Mouse (Mus musculus) neural tube, embryonic 15.5 days (tissue): ENCODE results near the gene Mycn. TPM values are rescaled to one million over a fixed set of nuclear protein-coding genes. Genes with fewer than 3 reads are reported as not detected.

ENCODE experiments used
- ATAC-seq: fragments of 200-750 bp; cut with Nextera tagmentation; 2 replicates; pipeline ENCODE4 v1.8.0; 2017; ENCODE audit warnings: mild to moderate bottlenecking, moderate TSS enrichment, moderate library complexity; ENCODE audit not compliant: low FRiP score
- H3K27ac ChIP-seq: fragments of 300-500 bp; sonication (generic); replicated peaks from 2 replicates; pipeline ENCODE4 v1.5.1; 2015; ENCODE audit warnings: mild to moderate bottlenecking, inconsistent platforms
- H3K27me3 ChIP-seq: fragments of 300-500 bp; sonication (generic); replicated peaks from 2 replicates; pipeline ENCODE4 v1.6.1; 2015; ENCODE audit warnings: inconsistent platforms
- H3K36me3 ChIP-seq: fragments of 300-500 bp; sonication (generic); 2 replicates; pipeline ENCODE4 v1.6.1; 2015; ENCODE audit warnings: inconsistent platforms
- H3K4me1 ChIP-seq: fragments of 300-500 bp; sonication (generic); 2 replicates; pipeline ENCODE4 v1.6.1; 2015; ENCODE audit warnings: inconsistent platforms
- H3K4me2 ChIP-seq: fragments of 300-500 bp; sonication (generic); 2 replicates; pipeline ENCODE4 v1.6.1; 2015; ENCODE audit warnings: inconsistent platforms, mild to moderate bottlenecking, moderate library complexity
- H3K4me3 ChIP-seq: fragments of 300-500 bp; sonication (generic); replicated peaks from 2 replicates; pipeline ENCODE4 v1.5.1; 2015; ENCODE audit warnings: mild to moderate bottlenecking, inconsistent platforms
- H3K9ac ChIP-seq: fragments of 300-500 bp; sonication (generic); replicated peaks from 2 replicates; pipeline ENCODE4 v1.6.1; 2015; ENCODE audit warnings: mild to moderate bottlenecking, inconsistent platforms
- H3K9me3 ChIP-seq: fragments of 300-500 bp; sonication (generic); replicated peaks from 2 replicates; pipeline ENCODE4 v1.6.1; 2016; ENCODE audit warnings: inconsistent platforms
- WGBS: fragments of 180-500 bp; shearing (Covaris S2); methylation state at CpG from one replicate; pipeline ENCODE4 v1.1.7; 2015; ENCODE audit warnings: mixed read lengths; 5-methylcytosine and 5-hydroxymethylcytosine counted together
- polyA plus RNA-seq: library from polyadenylated mRNA; unstranded; fragments of >200 nt; fragmentation: Nextera tagmentation; extraction: Ambion mirVana; gene quantifications from 2 replicates; pipeline ENCODE4 v1.2.1, GENCODE M21; 2015

Mycn gene
- polyA plus RNA-seq, 1 experiment from 2014 or later: 43.2 TPM

- Histone ChIP-seq H3K27me3 (no peaks in the 10 kb centered on the region), H3K9me3 (no peaks in the 10 kb centered on the region), H3K4me1 (peaks cover 39% of the 10 kb centered on the region), H3K4me2 (peak overlapping the region; percentile 93), H3K36me3 (peaks cover 10% of the 10 kb centered on the region), H3K9ac (peak overlapping the region; percentile 91), H3K27ac (peak overlapping the region; percentile 97), H3K4me3 (peak overlapping the region; percentile 80)
- ATAC-seq: peak; percentile 1; the same call in 1 of the 2 replicates
- WGBS: under 1% methylated on average over 20 of the region's 20 CpGs
These were observed 597 bp downstream of the Mycn start for GRCm38 (mm10) chr12:12941129-12941504.

- peak overlapping the region; percentile 91 for H3K9ac ChIP-seq
- ATAC-seq: no peak
- H3K27ac ChIP-seq: peak overlapping the region; percentile 97
- peak overlapping the region; percentile 80 for H3K4me3 ChIP-seq
- H3K9me3 ChIP-seq: no peaks in the 10 kb centered on the region
- no peaks in the 10 kb centered on the region for H3K27me3 ChIP-seq
- peaks cover 39% of the 10 kb centered on the region for H3K4me1 ChIP-seq
- peaks cover 13% of the 10 kb centered on the region for H3K36me3 ChIP-seq
- WGBS: under 1% methylated on average over 13 of the region's 13 CpGs
- H3K4me2 ChIP-seq: peak overlapping the region; percentile 93
These were observed 1.1 kb downstream of the Mycn start for GRCm38 (mm10) chr12:12940466-12941128.

- ATAC-seq: no peak
These were observed 1.9 kb downstream of the Mycn start for GRCm38 (mm10) chr12:12939581-12940465.

GRCm38 (mm10) chr12:12938850-12939249 lies 2.9 kb downstream of the Mycn start:
- peaks cover 39% of the 10 kb centered on the region for H3K4me1 ChIP-seq
- no peak for ATAC-seq
- H3K27ac ChIP-seq: peak overlapping the region; percentile 97
- peak overlapping the region; percentile 93 for H3K4me2 ChIP-seq
- under 1% methylated on average over 12 of the region's 12 CpGs for WGBS
- peak overlapping the region; percentile 91 for H3K9ac ChIP-seq
- H3K9me3 ChIP-seq: no peaks in the 10 kb centered on the region
- H3K4me3 ChIP-seq: peak overlapping the region; percentile 80
- no peaks in the 10 kb centered on the region for H3K27me3 ChIP-seq
- peaks cover 16% of the 10 kb centered on the region for H3K36me3 ChIP-seq

More at GRCm38 (mm10) chr12:12939581-12940465, 1.9 kb downstream of the Mycn start:
- H3K27ac ChIP-seq: peak overlapping the region; percentile 97
- peaks cover 16% of the 10 kb centered on the region for H3K36me3 ChIP-seq
- peak overlapping the region; percentile 80 for H3K4me3 ChIP-seq
- H3K27me3 ChIP-seq: no peaks in the 10 kb centered on the region
- H3K4me1 ChIP-seq: peaks cover 39% of the 10 kb centered on the region
- no peaks in the 10 kb centered on the region for H3K9me3 ChIP-seq
- peak overlapping the region; percentile 93 for H3K4me2 ChIP-seq
- under 1% methylated on average over 66 of the region's 69 CpGs for WGBS
- peak overlapping the region; percentile 91 for H3K9ac ChIP-seq

GRCm38 (mm10) chr12:12938361-12938760 lies 3.4 kb downstream of the Mycn start:
- Histone ChIP-seq H3K27ac (peak overlapping the region; percentile 97), H3K4me2 (peak overlapping the region; percentile 93), H3K4me3 (peak overlapping the region; percentile 80), H3K9ac (peak overlapping the region; percentile 91), H3K36me3 (peaks cover 16% of the 10 kb centered on the region), H3K9me3 (no peaks in the 10 kb centered on the region), H3K27me3 (no peaks in the 10 kb centered on the region), H3K4me1 (peaks cover 38% of the 10 kb centered on the region)
- WGBS: 2% methylated on average over 7 of the region's 7 CpGs
- no peak for ATAC-seq

GRCm38 (mm10) chr12:12937746-12938145 lies 4.0 kb downstream of the Mycn start:
- 4% methylated on average over 9 of the region's 9 CpGs for WGBS
- peak overlapping the region; percentile 93 for H3K4me2 ChIP-seq

GRCm38 (mm10) chr12:12937088-12937487 lies 4.6 kb downstream of the Mycn start:
- ATAC-seq: no peak
- H3K9ac ChIP-seq: no peak overlapping the region
- H3K4me3 ChIP-seq: peak overlapping the region; percentile 80
- peak overlapping the region; percentile 93 for H3K4me2 ChIP-seq
- no peak overlapping the region for H3K27ac ChIP-seq
- 66% methylated on average over 30 of the region's 30 CpGs for WGBS
- H3K27me3 ChIP-seq: no peaks in the 10 kb centered on the region
- peaks cover 30% of the 10 kb centered on the region for H3K4me1 ChIP-seq
- H3K9me3 ChIP-seq: no peaks in the 10 kb centered on the region
- H3K36me3 ChIP-seq: peaks cover 16% of the 10 kb centered on the region

More at GRCm38 (mm10) chr12:12937746-12938145, 4.0 kb downstream of the Mycn start:
- Histone ChIP-seq H3K4me1 (peaks cover 31% of the 10 kb centered on the region), H3K9me3 (no peaks in the 10 kb centered on the region), H3K27me3 (no peaks in the 10 kb centered on the region), H3K36me3 (peaks cover 16% of the 10 kb centered on the region), H3K27ac (peak overlapping the region; percentile 97), H3K4me3 (peak overlapping the region; percentile 80), H3K9ac (peak overlapping the region; percentile 91)
- ATAC-seq: no peak

GRCm38 (mm10) chr12:12932238-12932637 lies 9.5 kb downstream of the Mycn start:
- Histone ChIP-seq H3K9ac (no peak overlapping the region), H3K4me1 (peaks cover 4% of the 10 kb centered on the region), H3K4me2 (no peak overlapping the region), H3K27me3 (no peaks in the 10 kb centered on the region), H3K36me3 (peaks cover 15% of the 10 kb centered on the region), H3K9me3 (no peaks in the 10 kb centered on the region), H3K27ac (no peak overlapping the region), H3K4me3 (no peak overlapping the region)
- WGBS: 87% methylated on average over 7 of the region's 7 CpGs
- ATAC-seq: no peak

GRCm38 (mm10) chr12:12928239-12928638 lies 13.5 kb downstream of the Mycn start:
- no peaks in the 10 kb centered on the region for H3K27me3 ChIP-seq
- H3K36me3 ChIP-seq: no peaks in the 10 kb centered on the region
- no peak overlapping the region for H3K4me2 ChIP-seq
- H3K4me1 ChIP-seq: no peaks in the 10 kb centered on the region
- 36% methylated on average over 3 of the region's 3 CpGs for WGBS
- no peak overlapping the region for H3K27ac ChIP-seq
- H3K4me3 ChIP-seq: no peak overlapping the region
- no peaks in the 10 kb centered on the region for H3K9me3 ChIP-seq
- no peak for ATAC-seq
- H3K9ac ChIP-seq: no peak overlapping the region

- no peak overlapping the region for H3K9ac ChIP-seq
- no peak overlapping the region for H3K4me2 ChIP-seq
- H3K27me3 ChIP-seq: no peaks in the 10 kb centered on the region
- no peaks in the 10 kb centered on the region for H3K9me3 ChIP-seq
- H3K27ac ChIP-seq: no peak overlapping the region
- H3K4me1 ChIP-seq: no peaks in the 10 kb centered on the region
- no peak overlapping the region for H3K4me3 ChIP-seq
- 41% methylated on average over 3 of the region's 3 CpGs for WGBS
- H3K36me3 ChIP-seq: no peaks in the 10 kb centered on the region
- no peak for ATAC-seq
These were observed 14.7 kb downstream of the Mycn start for GRCm38 (mm10) chr12:12926975-12927527.

- no peaks in the 10 kb centered on the region for H3K4me1 ChIP-seq
- H3K27ac ChIP-seq: no peak overlapping the region
- H3K36me3 ChIP-seq: no peaks in the 10 kb centered on the region
- H3K27me3 ChIP-seq: no peaks in the 10 kb centered on the region
- H3K4me3 ChIP-seq: no peak overlapping the region
- H3K9ac ChIP-seq: no peak overlapping the region
- no peaks in the 10 kb centered on the region for H3K9me3 ChIP-seq
- ATAC-seq: no peak
- H3K4me2 ChIP-seq: no peak overlapping the region
- 63% methylated on average over 3 of the region's 3 CpGs for WGBS
These were observed 17.3 kb downstream of the Mycn start for GRCm38 (mm10) chr12:12924446-12924845.
